Mouse (Mus musculus) yolk sac, embryonic 10.5 days (tissue): ENCODE data around the gene Pde1b.

Source experiments
- DNase-seq: peaks from one replicate; pipeline ENCODE4 v3.0.0-alpha.2; 2017; ENCODE audit warnings: low spot score

The Pde1b gene

DNA sequence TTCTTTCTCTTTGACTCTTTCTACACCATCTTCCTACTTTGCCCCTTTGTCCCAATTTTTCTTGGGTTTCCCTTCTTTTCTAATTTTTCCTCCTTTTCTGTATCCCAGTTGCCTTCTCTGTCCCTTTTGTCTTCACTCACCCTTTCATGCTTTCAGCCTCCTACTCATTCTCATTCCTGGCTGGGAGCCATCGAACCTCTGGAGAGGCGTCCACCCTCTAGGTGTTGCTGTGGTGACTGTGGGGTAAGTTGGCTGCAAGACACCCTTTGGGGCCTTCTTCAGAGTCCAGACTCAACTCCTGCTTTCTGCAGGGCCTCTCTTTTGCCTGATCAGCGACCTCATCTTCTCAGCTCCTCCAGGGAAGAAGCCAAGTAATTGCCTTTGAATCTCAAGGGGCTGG lies 6.5 kb downstream of the Pde1b start:
- DNase-seq: no peak

DNA sequence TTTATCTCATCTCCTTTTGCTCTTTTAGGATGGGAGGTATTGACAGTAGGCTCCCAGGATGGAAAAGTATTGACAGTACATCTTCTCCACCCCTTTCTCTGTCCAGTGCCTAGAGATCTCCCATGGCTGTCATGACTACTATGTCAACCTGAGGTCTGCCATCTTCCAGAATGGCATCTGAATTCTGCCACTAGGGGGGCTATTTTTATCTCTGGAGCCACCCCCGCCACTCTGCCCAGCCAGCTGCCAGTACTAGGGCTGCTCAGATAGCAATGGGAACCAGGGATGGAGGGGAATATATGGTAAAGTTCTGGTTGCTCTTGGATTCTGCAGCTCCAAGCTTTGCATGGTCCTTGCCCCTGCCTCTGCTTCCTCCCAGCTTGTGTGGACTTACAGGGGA lies 8.8 kb downstream of the Pde1b start:
- no peak for DNase-seq

- DNase-seq: no peak
Measured at GRCm38 (mm10) chr15:103513621-103514031, 10.8 kb downstream of the Pde1b start.

DNA sequence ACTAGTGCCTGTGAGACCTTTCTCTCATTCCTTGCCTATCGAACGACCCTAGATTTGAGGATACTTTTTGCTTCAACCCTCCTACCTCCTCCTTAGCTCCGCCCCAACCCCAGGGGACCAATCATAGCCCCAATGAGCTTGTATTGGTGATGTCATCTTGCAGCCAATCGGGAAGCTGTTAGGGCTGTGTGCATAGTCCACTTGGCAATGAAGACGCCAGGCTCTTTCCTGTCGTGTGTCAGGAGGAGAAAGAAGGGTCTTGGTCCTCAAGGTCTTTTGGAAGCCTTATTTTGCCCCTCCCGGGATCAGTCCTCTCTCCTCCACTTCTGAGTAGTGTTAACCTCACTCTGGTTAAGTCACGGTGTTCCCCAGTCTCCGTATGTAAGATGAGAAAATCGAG lies 11.3 kb downstream of the Pde1b start:
- peak; percentile 60 for DNase-seq

GRCm38 (mm10) chr15:103514914-103515313 lies 12.1 kb downstream of the Pde1b start:
- DNase-seq: no peak

GRCm38 (mm10) chr15:103518600-103519385 lies 16.0 kb downstream of the Pde1b start:
- no peak for DNase-seq

- no peak for DNase-seq
Measured at GRCm38 (mm10) chr15:103519386-103520378, 16.8 kb downstream of the Pde1b start.

DNA sequence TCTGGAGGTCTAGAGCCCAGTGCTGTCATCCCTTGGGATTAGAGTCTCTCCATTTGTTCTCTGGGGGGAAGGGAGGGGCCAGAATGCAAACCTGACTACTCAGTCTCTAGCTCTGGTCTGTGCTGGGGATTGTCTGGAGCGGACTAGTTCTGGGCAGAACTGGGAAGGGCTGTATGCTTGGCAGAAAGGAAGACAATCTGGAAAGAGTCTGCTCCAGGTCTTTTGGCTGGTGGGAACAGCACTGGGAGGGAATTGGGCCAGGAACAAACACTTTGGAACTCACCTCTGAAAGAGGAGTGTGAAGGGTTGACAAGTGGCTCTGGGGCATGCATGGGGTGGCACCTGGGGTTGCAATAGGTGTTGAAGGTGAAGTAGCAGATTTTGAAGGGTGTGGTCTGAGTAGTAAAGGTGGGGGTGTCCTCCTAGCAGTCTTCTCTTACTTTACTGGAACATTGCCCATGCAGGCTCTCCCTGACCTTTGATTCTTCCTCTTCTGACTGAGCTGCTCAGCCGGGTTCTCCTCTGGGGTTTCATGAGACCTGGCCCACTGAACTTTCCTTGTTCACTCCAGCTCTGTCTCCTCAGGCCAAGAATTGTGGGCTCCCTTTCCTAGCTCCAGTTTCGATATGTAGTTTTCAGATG lies 19.7 kb downstream of the Pde1b start:
- no peak for DNase-seq

GRCm38 (mm10) chr15:103523156-103523555 lies 20.3 kb downstream of the Pde1b start:
- no peak for DNase-seq

- DNase-seq: peak; percentile 33
Measured at GRCm38 (mm10) chr15:103530372-103530771, 27.5 kb downstream of the Pde1b start.

- DNase-seq: no peak
Measured at GRCm38 (mm10) chr15:103534054-103534620, 31.3 kb downstream of the Pde1b start.

- no peak for DNase-seq
Measured at GRCm38 (mm10) chr15:103535030-103535429, 32.2 kb downstream of the Pde1b start.

- no peak for DNase-seq
Measured at GRCm38 (mm10) chr15:103535786-103536185, 33.0 kb downstream of the Pde1b start.

DNA sequence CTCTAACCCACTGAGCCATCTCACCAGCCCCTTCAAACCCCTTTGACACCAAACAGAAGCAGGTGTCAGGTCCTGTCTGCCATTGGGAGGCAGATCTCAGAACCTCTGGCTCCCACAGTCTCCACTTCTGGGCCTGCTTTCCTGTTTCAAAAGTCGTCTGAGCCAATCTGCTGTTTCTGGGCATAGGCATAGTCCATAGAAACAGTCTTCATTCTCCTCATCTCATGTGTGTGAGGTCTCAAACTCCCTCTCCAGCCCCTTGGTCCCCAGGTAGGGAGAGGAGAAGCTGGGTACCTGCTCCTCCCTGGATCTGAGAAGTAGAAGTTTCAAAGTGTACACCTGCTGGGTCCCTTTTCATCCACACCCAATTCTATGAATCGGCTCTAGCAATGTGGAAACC lies 33.6 kb downstream of the Pde1b start:
- DNase-seq: no peak

GRCm38 (mm10) chr15:103537011-103537821 lies 34.4 kb downstream of the Pde1b start:
- DNase-seq: no peak

DNA sequence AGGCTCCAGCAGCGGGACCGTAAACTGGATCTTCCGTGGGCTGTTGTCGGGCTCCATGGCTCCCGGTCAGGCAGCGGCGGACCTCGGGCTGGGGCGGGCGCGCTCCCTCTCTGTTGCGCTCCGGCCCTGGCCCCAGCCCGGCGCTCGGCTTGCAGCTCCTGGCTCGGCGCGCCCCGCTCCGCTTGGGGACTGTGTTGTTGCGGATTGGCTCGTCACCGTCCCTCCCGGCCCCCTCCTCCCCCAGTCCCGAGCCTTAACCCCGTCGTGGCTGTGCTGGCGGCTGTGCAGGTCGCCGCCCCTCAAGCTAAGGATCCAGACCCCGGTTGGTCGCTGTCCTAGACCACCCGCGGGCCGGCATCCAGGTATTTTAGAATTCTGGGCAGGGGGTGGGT lies 35.0 kb downstream of the Pde1b start, which contains the start of gene Ppp1r1a:
Ppp1r1a (minus strand) TSS at position 182 of the 392 bp plus-strand sequence.
- peak; percentile 34 for DNase-seq

DNA sequence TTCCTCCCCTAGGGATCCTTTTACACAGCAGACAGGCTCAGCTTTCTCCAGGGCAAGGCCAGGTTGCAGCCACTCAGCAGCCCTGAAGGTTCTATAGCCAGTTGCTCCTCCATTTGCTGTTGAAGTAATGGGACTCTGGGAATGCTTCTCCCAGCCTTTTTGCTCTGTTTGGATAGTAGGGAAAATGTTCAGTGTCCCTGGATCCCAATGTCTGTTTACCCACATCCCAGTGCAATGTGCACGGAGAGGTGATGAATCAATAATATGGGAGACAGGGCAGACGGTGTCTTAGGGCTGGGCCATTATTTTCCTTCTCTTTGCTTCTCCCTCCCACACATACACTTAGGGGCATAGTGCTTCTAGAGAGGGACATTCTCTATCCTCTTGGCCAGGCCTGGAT lies 36.4 kb downstream of the Pde1b start:
- DNase-seq: no peak

GRCm38 (mm10) chr15:103540646-103541045 lies 37.8 kb downstream of the Pde1b start:
- no peak for DNase-seq

DNA sequence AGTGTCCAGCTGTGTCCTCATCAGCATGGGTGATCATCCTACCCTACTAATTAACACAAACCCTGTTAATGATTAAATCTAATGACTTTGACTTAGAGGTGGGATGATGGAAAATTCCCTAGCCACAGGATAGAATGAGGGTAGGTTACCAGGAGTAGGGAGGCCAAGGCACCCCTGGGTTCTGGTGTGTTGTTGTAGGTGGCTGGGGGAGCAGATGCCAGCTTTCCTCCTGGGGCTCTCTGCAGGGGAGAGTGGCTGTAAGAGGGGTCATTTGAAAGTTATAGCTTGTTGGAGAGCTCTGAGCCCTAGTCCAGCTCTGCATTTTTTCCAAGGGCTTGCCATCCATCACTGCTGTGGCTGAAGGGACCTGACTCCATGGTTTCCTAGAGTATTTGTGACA lies 39.7 kb downstream of the Pde1b start:
- no peak for DNase-seq

- DNase-seq: no peak
Measured at GRCm38 (mm10) chr15:103547983-103548382, 45.1 kb downstream of the Pde1b start.

GRCm38 (mm10) chr15:103549475-103549874 lies 46.6 kb downstream of the Pde1b start:
- no peak for DNase-seq
